Mouse (Mus musculus): ENCODE results near the gene Psmb10. TPM values are rescaled to one million over a fixed set of nuclear protein-coding genes. Genes with fewer than 3 reads are reported as not detected.

The Psmb10 gene
- polyA plus RNA-seq, 1 experiment: 4.6 TPM

- H3K9me3 ChIP-seq (ENCODE audit: control insufficient read depth, low read length): no peaks in the 10 kb centered on the region
- H3K27me3 ChIP-seq (ENCODE audit: control insufficient read depth): no peaks in the 10 kb centered on the region
- H3K36me3 ChIP-seq (ENCODE audit: control insufficient read depth): peaks cover 95% of the 10 kb centered on the region
- H3K4me1 ChIP-seq (ENCODE audit: control insufficient read depth): peaks cover 5% of the 10 kb centered on the region
- H3K4me3 ChIP-seq (replicated peaks): no peak overlapping the region
- no peak for TF ChIP-seq GATA1 (IDR thresholded peaks at IDR 0.05; ENCODE audit: low read length)
- no peak for TF ChIP-seq TAL1 (IDR thresholded peaks at IDR 0.05; ENCODE audit: low read length)
Observed at GRCm38 (mm10) chr8:105890870-105891269, 47.4 kb downstream of the Psmb10 start.

GRCm38 (mm10) chr8:105889756-105890465 lies 48.3 kb downstream of the Psmb10 start:
- no peaks in the 10 kb centered on the region for H3K27me3 ChIP-seq (ENCODE audit: control insufficient read depth)
- no peaks in the 10 kb centered on the region for H3K9me3 ChIP-seq (ENCODE audit: control insufficient read depth, low read length)
- TF ChIP-seq TAL1 (IDR thresholded peaks at IDR 0.05; ENCODE audit: low read length) (no peak), GATA1 (IDR thresholded peaks at IDR 0.05; ENCODE audit: low read length) (no peak)
- H3K4me1 ChIP-seq (ENCODE audit: control insufficient read depth): peaks cover 5% of the 10 kb centered on the region
- no peak overlapping the region for H3K4me3 ChIP-seq (replicated peaks)
- peaks cover 99% of the 10 kb centered on the region for H3K36me3 ChIP-seq (ENCODE audit: control insufficient read depth)

Other genes starting within 250 kb of the Psmb10 start
- gene Acd, start 237.3 kb downstream of the Psmb10 start, polyA plus RNA-seq (2012): 3.8 and 4.5 TPM in 2 replicates
- gene Pard6a, start 237.3 kb downstream of the Psmb10 start, polyA plus RNA-seq (2012): 0.73 and 0.78 TPM in 2 replicates
- not detected in 2 replicates for gene 4933405L10Rik, start 230.8 kb downstream of the Psmb10 start, polyA plus RNA-seq (2012)
- 2.4 TPM in 2 replicates for gene Enkd1, start 230.2 kb downstream of the Psmb10 start, polyA plus RNA-seq (2012)
- gene Gfod2, start 179.8 kb downstream of the Psmb10 start, polyA plus RNA-seq (2012): 0.24 and 0.41 TPM in 2 replicates
- gene Ranbp10, start 111.1 kb downstream of the Psmb10 start, polyA plus RNA-seq (2012): 24.4 and 25.6 TPM in 2 replicates
- gene Tsnaxip1, start 110.7 kb downstream of the Psmb10 start, polyA plus RNA-seq (2012): 0.02 TPM in 1 of 2 replicates, not detected in the other
- gene Cenpt, start 85.2 kb downstream of the Psmb10 start, polyA plus RNA-seq (2012): 7.1 and 9.1 TPM in 2 replicates
- 2.8 and 3.4 TPM in 2 replicates for gene Thap11, start 83.3 kb downstream of the Psmb10 start, polyA plus RNA-seq (2012)
- 8.1 and 9.1 TPM in 2 replicates for gene Nutf2, start 77.9 kb downstream of the Psmb10 start, polyA plus RNA-seq (2012)
- gene Edc4, start 57.6 kb downstream of the Psmb10 start, polyA plus RNA-seq (2012): 1.1 and 1.3 TPM in 2 replicates
- gene Nrn1l, start 44.9 kb downstream of the Psmb10 start, polyA plus RNA-seq (2012): 0.27 and 0.39 TPM in 2 replicates
- gene Pskh1, start 38.0 kb downstream of the Psmb10 start, polyA plus RNA-seq (2012): 0.79 and 1.4 TPM in 2 replicates
- not detected in 2 replicates for gene Ctrl, start 4.6 kb downstream of the Psmb10 start, polyA plus RNA-seq (2012)
- 0.33 and 0.36 TPM in 2 replicates for gene Lcat, start 4.9 kb upstream of the Psmb10 start, polyA plus RNA-seq (2012)
- gene Slc12a4, start 27.7 kb upstream of the Psmb10 start, polyA plus RNA-seq (2012): 1.7 and 1.9 TPM in 2 replicates
- gene Dpep3, start 41.0 kb upstream of the Psmb10 start, polyA plus RNA-seq (2012): not detected in 2 replicates
- gene Dus2, start 52.9 kb upstream of the Psmb10 start, polyA plus RNA-seq (2012): 0.25 and 0.47 TPM in 2 replicates
- gene Dpep2nb, start 67.5 kb upstream of the Psmb10 start, polyA plus RNA-seq (2012): not detected in 2 replicates
- 0.74 and 1.1 TPM in 2 replicates for gene Ddx28, start 73.4 kb upstream of the Psmb10 start, polyA plus RNA-seq (2012)
- gene Nfatc3, start 120.4 kb upstream of the Psmb10 start, polyA plus RNA-seq (2012): 0.45 and 0.54 TPM in 2 replicates
- gene Esrp2, start 198.5 kb upstream of the Psmb10 start, polyA plus RNA-seq (2012): 0.02 TPM in 1 of 2 replicates, not detected in the other
- gene Pla2g15, start 212.0 kb upstream of the Psmb10 start, polyA plus RNA-seq (2012): 0.10 and 0.11 TPM in 2 replicates
- 0.03 and 0.06 TPM in 2 replicates for gene Slc7a6, start 230.4 kb upstream of the Psmb10 start, polyA plus RNA-seq (2012)

All from erythroblast, embryonic 14.5 days (primary cell).